Mouse (Mus musculus) hindbrain, embryonic 14.5 days (tissue): Measurements from ENCODE around the gene Nat14. TPM values are rescaled to one million over a fixed set of nuclear protein-coding genes. Genes with fewer than 3 reads are reported as not detected.

ENCODE experiments used
- ATAC-seq: fragments of 200-750 bp; cut with Nextera tagmentation; 2 replicates; pipeline ENCODE4 v1.8.0; 2017; ENCODE audit warnings: moderate number of reproducible peaks, mild to moderate bottlenecking, moderate TSS enrichment, moderate library complexity; ENCODE audit not compliant: low FRiP score
- DNase-seq: peaks from one replicate; pipeline ENCODE4 v3.0.0-alpha.2; 2015; ENCODE audit warnings: low spot score
- H3K27ac ChIP-seq: fragments of 300-500 bp; sonication (generic); 2 replicates; pipeline ENCODE4 v1.5.1; 2014; ENCODE audit warnings: mild to moderate bottlenecking, moderate library complexity
- H3K27me3 ChIP-seq: fragments of 300-500 bp; sonication (generic); 2 replicates; pipeline ENCODE4 v1.6.1; 2014; ENCODE audit warnings: mild to moderate bottlenecking, low read length, mixed read lengths; ENCODE audit not compliant: control insufficient read depth, insufficient read depth
- H3K36me3 ChIP-seq: fragments of 300-500 bp; sonication (generic); replicated peaks from 2 replicates; pipeline ENCODE4 v1.6.1; 2014; ENCODE audit not compliant: control insufficient read depth, insufficient read depth
- H3K4me1 ChIP-seq: fragments of 300-500 bp; sonication (generic); replicated peaks from 2 replicates; pipeline ENCODE4 v1.6.1; 2014; ENCODE audit warnings: antibody characterized with exemption, low read length, mixed read lengths; ENCODE audit not compliant: control insufficient read depth, insufficient read depth
- H3K4me2 ChIP-seq: fragments of 300-500 bp; sonication (generic); replicated peaks from 2 replicates; pipeline ENCODE4 v1.6.1; 2014; ENCODE audit warnings: mild to moderate bottlenecking, moderate library complexity
- H3K4me3 ChIP-seq: fragments of 300-500 bp; sonication (generic); replicated peaks from 2 replicates; pipeline ENCODE4 v1.5.1; 2014; ENCODE audit warnings: mild to moderate bottlenecking, low read length
- H3K9ac ChIP-seq: fragments of 300-500 bp; sonication (generic); 2 replicates; pipeline ENCODE4 v1.6.1; 2014
- H3K9me3 ChIP-seq: fragments of 300-500 bp; sonication (generic); 2 replicates; pipeline ENCODE4 v1.6.1; 2016; ENCODE audit warnings: low read length; ENCODE audit not compliant: control insufficient read depth
- WGBS: fragments of 180-500 bp; shearing (Covaris S2); extraction: QIAGEN DNeasy Blood & Tissue Kit; methylation state at CpG from one replicate; pipeline ENCODE4 v1.1.7; 2014; 5-methylcytosine and 5-hydroxymethylcytosine counted together
- polyA plus RNA-seq: library from polyadenylated mRNA; unstranded; fragments of >200 nt; fragmentation: Nextera tagmentation; extraction: Ambion mirVana; gene quantifications from 2 replicates; pipeline ENCODE4 v1.2.1, GENCODE M21; 2014

The Nat14 gene
- polyA plus RNA-seq, 1 experiment from 2014 or later: 23.6 TPM

DNA sequence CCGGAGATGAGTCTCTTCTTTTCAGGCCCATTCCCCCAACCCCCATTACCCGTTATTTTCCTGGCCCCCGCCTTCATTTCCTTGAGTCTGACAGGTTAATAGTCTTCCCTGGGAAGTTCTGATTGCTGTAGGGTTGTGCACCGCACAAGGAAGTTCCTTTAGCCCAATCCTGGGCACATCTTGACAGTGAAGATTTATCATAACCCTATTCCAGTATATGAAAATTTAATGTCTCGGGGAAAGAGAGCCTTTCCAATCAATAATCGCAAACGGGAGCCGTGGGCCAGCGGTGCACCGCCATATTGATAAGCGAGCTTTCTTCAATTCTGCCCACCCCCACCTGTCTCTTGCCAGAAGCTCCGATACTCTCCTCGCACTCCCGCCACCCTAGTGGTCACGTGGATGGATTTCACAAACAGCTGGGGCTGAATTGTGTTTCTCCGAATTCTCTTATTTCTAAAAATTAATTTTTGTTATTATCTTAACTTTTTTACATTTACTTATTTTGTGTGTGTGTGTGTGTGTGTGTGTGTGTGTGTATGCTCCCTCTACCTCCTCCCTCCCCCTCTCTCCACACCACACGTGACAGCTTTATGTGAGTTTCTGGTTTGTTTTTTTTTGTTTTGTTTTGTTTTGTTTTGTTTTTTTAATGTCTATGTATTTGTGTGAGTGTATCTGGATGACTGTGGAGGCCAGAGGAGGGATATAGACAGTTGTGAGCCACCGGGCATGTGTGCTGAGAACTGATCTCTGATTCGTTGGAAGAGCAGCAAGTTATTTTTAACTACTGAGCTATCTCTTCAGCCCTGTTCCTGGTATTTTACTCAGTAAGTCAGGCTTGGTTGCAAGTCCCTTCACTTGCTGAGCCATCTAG is 21.9 kb upstream of the Nat14 start:
- Histone ChIP-seq H3K4me2 (peak overlapping the region; percentile 55), H3K27ac (peak overlapping the region; percentile 33; the same call in 1 of the 2 replicates), H3K27me3 (no peaks in the 10 kb centered on the region), H3K4me3 (peak overlapping the region; percentile 26), H3K9me3 (no peaks in the 10 kb centered on the region), H3K36me3 (no peaks in the 10 kb centered on the region), H3K4me1 (0 out of 2 replicates have a peak, but pooled peaks cover 5% of the 10 kb centered on the region), H3K9ac (peak overlapping the region; percentile 45)
- 7% methylated on average over 19 of the region's 19 CpGs for WGBS
- ATAC-seq: peak; percentile 59
- DNase-seq: peak; percentile 55

DNA sequence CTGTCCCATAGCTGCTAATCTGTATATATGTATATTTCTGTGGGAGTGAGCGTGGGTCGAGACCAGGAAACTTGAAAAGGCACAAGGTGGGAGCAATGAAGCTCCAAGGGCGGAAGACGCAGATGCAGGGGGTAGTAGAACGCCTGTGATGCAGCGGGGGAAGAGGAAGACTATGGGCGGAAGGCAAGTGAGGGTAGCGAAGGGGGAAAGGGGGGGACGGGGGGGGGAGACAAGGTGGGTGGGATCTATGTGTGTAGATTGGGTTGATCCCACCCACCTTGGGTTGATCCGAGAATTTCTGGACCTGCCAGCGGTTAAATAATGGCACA is 21.3 kb upstream of the Nat14 start:
- DNase-seq (no peak), ATAC-seq (no peak)
- H3K4me2 ChIP-seq: peak overlapping the region; percentile 55
- H3K36me3 ChIP-seq: no peaks in the 10 kb centered on the region
- H3K27ac ChIP-seq: no peak overlapping the region
- no peaks in the 10 kb centered on the region for H3K9me3 ChIP-seq
- no peaks in the 10 kb centered on the region for H3K27me3 ChIP-seq
- no peak overlapping the region; the same call in 1 of the 2 replicates for H3K4me3 ChIP-seq
- 0 out of 2 replicates have a peak, but pooled peaks cover 5% of the 10 kb centered on the region for H3K4me1 ChIP-seq
- WGBS: 29% methylated on average over 11 of the region's 11 CpGs
- no peak overlapping the region for H3K9ac ChIP-seq

DNA sequence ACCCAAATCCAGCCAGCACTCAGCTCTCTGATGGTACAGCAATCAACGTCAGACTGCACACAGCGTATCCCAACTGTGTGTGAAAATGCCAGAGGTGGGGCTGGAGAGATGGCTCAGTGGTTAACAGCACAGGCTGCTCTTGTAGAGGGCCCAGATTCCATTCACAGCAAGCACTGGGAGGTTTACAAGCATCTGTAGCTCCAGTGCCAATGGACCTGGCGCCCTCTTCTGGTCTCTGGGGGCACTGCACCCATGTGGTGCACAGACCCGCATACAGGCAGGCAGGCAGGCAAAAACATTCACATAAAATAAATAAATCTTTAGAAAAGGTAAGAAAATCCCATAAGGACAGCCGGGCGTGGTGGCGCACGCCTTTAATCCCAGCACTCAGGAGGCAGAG is 20.7 kb upstream of the Nat14 start:
- DNase-seq (no peak), ATAC-seq (no peak)
- no peak overlapping the region for H3K4me2 ChIP-seq
- WGBS: 49% methylated on average over 8 of the region's 8 CpGs
- H3K27ac ChIP-seq: no peak overlapping the region
- H3K9ac ChIP-seq: no peak overlapping the region
- no peaks in the 10 kb centered on the region for H3K9me3 ChIP-seq
- no peaks in the 10 kb centered on the region for H3K36me3 ChIP-seq
- no peaks in the 10 kb centered on the region for H3K27me3 ChIP-seq
- 0 out of 2 replicates have a peak, but pooled peaks cover 5% of the 10 kb centered on the region for H3K4me1 ChIP-seq
- H3K4me3 ChIP-seq: no peak overlapping the region

DNA sequence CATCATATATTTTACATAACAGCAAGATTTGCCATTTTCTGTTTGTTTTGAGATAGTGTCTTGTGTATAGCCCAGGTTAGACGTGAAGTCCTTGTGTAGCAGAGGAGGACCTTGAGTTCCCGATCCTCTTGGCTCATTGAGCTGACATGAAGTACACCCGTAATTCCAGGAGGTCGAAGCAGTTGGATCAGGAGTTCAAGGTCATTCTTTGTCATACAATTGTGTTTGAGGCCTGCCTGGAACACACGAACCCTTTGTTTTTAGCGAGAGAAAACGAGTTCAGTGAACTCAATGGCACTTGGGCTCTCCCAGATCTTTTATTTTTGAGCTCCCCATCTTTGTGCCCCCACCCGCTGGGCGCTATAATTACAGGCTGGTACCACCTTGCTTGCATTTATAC is 19.4 kb upstream of the Nat14 start:
- 82% methylated on average over 9 of the region's 9 CpGs for WGBS
- Histone ChIP-seq H3K4me2 (no peak overlapping the region), H3K36me3 (no peaks in the 10 kb centered on the region), H3K9ac (no peak overlapping the region), H3K4me3 (no peak overlapping the region), H3K4me1 (0 out of 2 replicates have a peak, but pooled peaks cover 5% of the 10 kb centered on the region), H3K27ac (no peak overlapping the region), H3K27me3 (no peaks in the 10 kb centered on the region), H3K9me3 (no peaks in the 10 kb centered on the region)
- DNase-seq (no peak), ATAC-seq (no peak)

DNA sequence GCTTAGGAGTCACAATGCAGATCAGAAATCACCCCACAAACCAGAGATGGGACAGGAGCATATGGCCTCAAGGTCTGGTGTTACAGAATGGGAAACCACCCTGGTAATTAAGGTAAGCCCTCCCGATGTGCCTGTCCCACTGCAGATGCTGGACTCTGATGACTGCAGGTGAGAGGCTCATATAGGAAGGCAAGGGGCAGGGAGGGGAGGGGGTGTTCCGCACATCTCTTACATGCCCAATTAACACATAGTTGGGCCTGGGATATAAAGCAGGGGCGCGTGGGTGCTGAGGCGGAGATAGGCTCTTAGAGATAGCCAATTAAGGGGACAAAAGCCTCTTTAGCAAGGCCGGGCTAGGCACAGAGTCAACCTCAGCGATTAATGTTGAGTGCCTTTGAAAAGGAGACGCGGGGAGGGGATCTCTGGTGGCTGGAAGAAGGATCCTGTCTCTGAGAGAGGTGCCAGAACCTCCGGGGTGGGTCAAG is 15.3 kb upstream of the Nat14 start, which contains the start of gene Gm36210:
Gene Gm36210, minus strand, starts transcription at position 51 of the 485 bp plus-strand sequence.
- 54% methylated on average over 10 of the region's 10 CpGs for WGBS
- Histone ChIP-seq H3K4me3 (no peak within 1 kb of the TSS), H3K9me3 (no peaks in the 10 kb centered on the region), H3K27me3 (no peaks in the 10 kb centered on the region), H3K4me1 (no peaks in the 10 kb centered on the region), H3K9ac (no peak within 1 kb of the TSS), H3K36me3 (no peaks in the 10 kb centered on the region), H3K4me2 (no peak within 1 kb of the TSS), H3K27ac (no peak within 1 kb of the TSS)
- DNase-seq: no peak
- no peak; the same call in 1 of the 2 replicates for ATAC-seq

DNA sequence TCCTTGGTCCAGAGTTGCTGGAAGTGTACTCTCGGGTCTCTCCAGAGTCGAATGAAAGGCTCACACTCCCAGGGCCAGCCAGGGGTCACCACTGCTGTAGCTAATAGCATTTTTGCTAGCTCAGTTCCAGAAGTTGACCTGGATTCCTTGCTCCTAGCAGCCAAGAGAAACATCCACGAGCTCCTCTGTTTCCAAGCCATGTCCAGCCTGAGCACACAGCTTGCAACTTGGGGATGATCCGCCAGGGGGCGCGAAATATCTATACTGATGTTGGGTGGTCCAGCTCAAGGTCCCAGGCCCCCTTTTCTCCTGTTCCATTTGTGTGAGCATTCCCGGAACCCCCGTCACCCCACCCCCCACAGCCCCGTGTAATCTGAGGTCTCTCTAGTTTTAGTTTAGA is 10.3 kb upstream of the Nat14 start:
- Histone ChIP-seq H3K36me3 (no peaks in the 10 kb centered on the region), H3K4me2 (no peak overlapping the region; the same call in 1 of the 2 replicates), H3K4me1 (peaks cover 15% of the 10 kb centered on the region), H3K9me3 (no peaks in the 10 kb centered on the region), H3K27ac (no peak overlapping the region), H3K9ac (no peak overlapping the region), H3K27me3 (no peaks in the 10 kb centered on the region), H3K4me3 (peak overlapping the region; percentile 4; the same call in 1 of the 2 replicates)
- peak; percentile 78 for DNase-seq
- ATAC-seq: no peak
- 33% methylated on average over 9 of the region's 9 CpGs for WGBS

DNA sequence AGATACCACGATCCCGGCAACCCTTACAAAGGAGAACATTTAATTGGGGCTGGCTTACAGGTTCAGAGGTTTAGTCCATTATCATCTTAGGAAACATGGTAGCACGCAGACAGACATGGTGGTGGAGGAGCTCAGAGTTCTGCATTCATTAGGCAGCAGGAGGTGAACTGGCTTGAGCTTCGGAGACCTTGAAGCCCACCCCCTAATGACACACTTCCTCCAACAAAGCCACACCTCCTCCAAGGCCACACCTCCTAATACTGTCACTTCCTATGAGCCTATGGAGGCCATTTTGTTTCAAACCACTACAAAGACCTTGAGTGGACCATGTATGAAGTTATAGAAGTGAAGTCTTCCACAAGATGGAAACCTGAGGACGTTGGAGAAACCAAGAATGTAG is 9.6 kb upstream of the Nat14 start:
- peak overlapping the region; percentile 4; the same call in 1 of the 2 replicates for H3K4me3 ChIP-seq
- DNase-seq: no peak

DNA sequence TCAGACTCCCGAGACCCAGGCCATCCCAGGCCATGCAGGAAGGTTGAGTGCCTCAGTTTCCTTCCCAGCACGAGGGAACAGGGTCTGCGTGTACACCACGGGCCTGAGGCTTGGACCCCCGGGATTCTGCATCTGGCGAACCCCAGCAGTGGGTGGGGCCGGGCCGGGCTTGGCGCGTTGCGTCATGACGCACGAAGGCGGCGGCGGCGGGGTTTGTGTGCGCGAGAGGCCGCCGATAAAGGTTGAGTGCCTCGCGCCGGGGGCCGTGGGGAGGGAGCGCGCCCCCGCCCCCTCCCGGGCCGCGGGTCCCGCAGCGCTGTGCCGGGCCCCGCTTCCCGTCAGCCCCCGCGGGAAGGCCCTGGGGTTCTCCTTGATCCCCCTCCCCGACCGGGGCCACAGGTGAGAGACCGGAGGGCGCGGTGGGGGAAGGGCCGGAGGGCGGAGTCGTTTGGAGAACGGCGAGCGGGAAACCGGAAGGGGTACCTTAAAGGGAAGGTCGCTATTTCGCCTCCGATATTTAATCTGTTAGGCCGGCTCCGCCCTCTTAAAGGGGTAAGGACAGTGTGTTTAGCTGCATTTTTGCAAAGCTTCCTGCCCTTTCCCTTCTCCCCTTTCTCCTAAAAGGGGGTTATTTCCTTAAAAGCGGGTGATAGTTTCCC is 6.7 kb upstream of the Nat14 start, which contains the start of gene Zfp628:
Gene Zfp628, plus strand, starts transcription at position 211 of the 659 bp plus-strand sequence.
- H3K9me3 ChIP-seq: no peaks in the 10 kb centered on the region
- peak within 1 kb of the TSS; percentile 71 for H3K9ac ChIP-seq
- no peaks in the 10 kb centered on the region for H3K27me3 ChIP-seq
- H3K27ac ChIP-seq: peak within 1 kb of the TSS; percentile 98
- H3K4me1 ChIP-seq: peaks cover 22% of the 10 kb centered on the region
- H3K4me3 ChIP-seq: peak within 1 kb of the TSS; percentile 57
- DNase-seq (peak; percentile 99), ATAC-seq (peak; percentile 89)
- under 1% methylated on average over 55 of the region's 56 CpGs for WGBS
- H3K4me2 ChIP-seq: peak within 1 kb of the TSS; percentile 71
- peaks cover 20% of the 10 kb centered on the region for H3K36me3 ChIP-seq

More for the DNA sequence above, 9.6 kb upstream of the Nat14 start:
- ATAC-seq: no peak
- no peak overlapping the region for H3K9ac ChIP-seq
- no peak overlapping the region for H3K27ac ChIP-seq
- H3K9me3 ChIP-seq: no peaks in the 10 kb centered on the region
- 60% methylated on average over 5 of the region's 5 CpGs for WGBS
- H3K27me3 ChIP-seq: no peaks in the 10 kb centered on the region
- H3K36me3 ChIP-seq: no peaks in the 10 kb centered on the region
- no peak overlapping the region for H3K4me2 ChIP-seq
- H3K4me1 ChIP-seq: peaks cover 22% of the 10 kb centered on the region
